Mouse (Mus musculus) stomach, postnatal 0 days (tissue): ENCODE measurements around the gene Gorab. TPM values are rescaled to one million over a fixed set of nuclear protein-coding genes. Genes with fewer than 3 reads are reported as not detected.

Experiments used
- ATAC-seq: fragments of 200-750 bp; cut with Nextera tagmentation; 2 replicates; pipeline ENCODE4 v1.8.0; 2017; ENCODE audit not compliant: low FRiP score, low TSS enrichment
- DNase-seq: peaks from one replicate; pipeline ENCODE4 v3.0.0-alpha.2; 2016; ENCODE audit warnings: low spot score
- H3K27ac ChIP-seq: fragments of 300-500 bp; sonication (generic); replicated peaks from 2 replicates; pipeline ENCODE4 v1.5.1; 2014; ENCODE audit warnings: mild to moderate bottlenecking, control low read depth
- H3K27me3 ChIP-seq: fragments of 300-500 bp; sonication (generic); 2 replicates; pipeline ENCODE4 v1.6.1; 2014; ENCODE audit warnings: low read length; ENCODE audit not compliant: control insufficient read depth, insufficient read depth
- H3K36me3 ChIP-seq: fragments of 300-500 bp; sonication (generic); 2 replicates; pipeline ENCODE4 v1.6.1; 2014; ENCODE audit warnings: low read length, mixed read lengths; ENCODE audit not compliant: control insufficient read depth, insufficient read depth
- H3K4me1 ChIP-seq: fragments of 300-500 bp; sonication (generic); replicated peaks from 2 replicates; pipeline ENCODE4 v1.6.1; 2014; ENCODE audit warnings: antibody characterized with exemption; ENCODE audit not compliant: control insufficient read depth, insufficient read depth
- H3K4me2 ChIP-seq: fragments of 300-500 bp; sonication (generic); replicated peaks from 2 replicates; pipeline ENCODE4 v1.6.1; 2014; ENCODE audit warnings: low read depth, mild to moderate bottlenecking, control low read depth, moderate library complexity
- H3K4me3 ChIP-seq: fragments of 300-500 bp; sonication (generic); 2 replicates; pipeline ENCODE4 v1.5.1; 2014; ENCODE audit warnings: low read depth, low read length, control low read depth
- H3K9ac ChIP-seq: fragments of 300-500 bp; sonication (generic); 2 replicates; pipeline ENCODE4 v1.6.1; 2014; ENCODE audit warnings: mild to moderate bottlenecking, low read length, control low read depth, mixed read lengths
- H3K9me3 ChIP-seq: fragments of 300-500 bp; sonication (generic); 2 replicates; pipeline ENCODE4 v1.6.1; 2016; ENCODE audit warnings: low read length; ENCODE audit not compliant: control insufficient read depth
- CTCF ChIP-seq: IDR thresholded peaks from 2 replicates; pipeline ENCODE4 v1.5.1; 2016; ENCODE audit warnings: antibody characterized with exemption, low read depth, mild to moderate bottlenecking, moderate library complexity
- EP300 ChIP-seq: optimal IDR thresholded peaks from 2 replicates; pipeline ENCODE3; 2016; ENCODE audit warnings: antibody characterized with exemption
- WGBS: fragments of 180-500 bp; shearing (Covaris S2); extraction: QIAGEN DNeasy Blood & Tissue Kit; methylation state at CpG from one replicate; pipeline ENCODE4 v1.1.7; 2014; 5-methylcytosine and 5-hydroxymethylcytosine counted together
- polyA plus RNA-seq: library from polyadenylated mRNA; unstranded; fragments of >200 nt; fragmentation: Nextera tagmentation; extraction: Ambion mirVana; gene quantifications from 2 replicates; pipeline ENCODE4 v1.2.1, GENCODE M21; 2015

Gene Gorab
- polyA plus RNA-seq, 1 experiment from 2014 or later: 10.4 TPM

DNA sequence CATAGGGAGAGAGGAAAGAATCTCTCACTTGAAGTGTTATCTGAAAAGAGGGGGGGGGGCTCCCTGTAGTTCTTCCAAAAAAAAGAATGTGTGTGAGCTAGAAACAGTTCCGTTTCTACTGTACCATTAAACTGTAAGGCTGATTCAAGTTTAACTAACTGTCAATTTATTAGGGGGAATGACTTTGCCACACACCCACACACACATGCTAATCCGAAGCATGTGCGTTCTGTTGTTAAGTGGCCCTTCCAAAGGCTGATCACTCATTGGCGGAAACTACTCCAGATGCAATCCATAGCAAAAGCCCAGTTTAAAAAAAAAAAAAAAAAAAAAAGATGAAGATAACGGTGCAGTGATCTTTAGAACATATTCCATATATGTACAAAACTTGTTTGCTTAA lies 42.1 kb downstream of the Gorab start:
- no peak overlapping the region for H3K27ac ChIP-seq
- H3K9ac ChIP-seq: no peak overlapping the region
- no peak overlapping the region for H3K4me2 ChIP-seq
- H3K36me3 ChIP-seq: no peaks in the 10 kb centered on the region
- ATAC-seq (no peak), DNase-seq (no peak)
- H3K9me3 ChIP-seq: no peaks in the 10 kb centered on the region
- 56% methylated on average over 5 of the region's 5 CpGs for WGBS
- TF ChIP-seq CTCF (no peak), EP300 (no peak)
- no peak overlapping the region for H3K4me3 ChIP-seq
- no peaks in the 10 kb centered on the region for H3K4me1 ChIP-seq
- H3K27me3 ChIP-seq: no peaks in the 10 kb centered on the region

DNA sequence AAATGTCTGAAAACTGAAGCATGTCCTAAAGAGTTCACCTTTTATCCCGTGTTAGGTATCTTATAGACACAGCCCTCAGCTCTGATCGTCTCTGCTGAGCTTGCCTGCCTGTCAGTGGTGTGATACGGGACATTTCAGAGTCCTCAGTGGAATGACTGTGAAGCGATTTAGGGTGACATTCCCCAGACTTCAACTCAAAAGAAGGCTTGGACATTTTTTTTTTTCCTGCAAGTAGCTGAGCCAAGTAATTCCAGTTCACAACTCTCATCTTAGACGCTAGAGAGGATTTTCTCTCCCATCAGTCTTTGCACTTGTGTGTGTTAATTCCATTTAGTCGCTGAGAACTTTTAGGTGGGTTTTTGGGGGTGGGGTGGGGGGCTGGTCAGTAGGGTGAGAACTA lies 42.7 kb downstream of the Gorab start:
- no peak overlapping the region for H3K9ac ChIP-seq
- H3K36me3 ChIP-seq: no peaks in the 10 kb centered on the region
- DNase-seq (no peak), ATAC-seq (no peak)
- H3K9me3 ChIP-seq: no peaks in the 10 kb centered on the region
- H3K4me2 ChIP-seq: no peak overlapping the region
- H3K4me1 ChIP-seq: no peaks in the 10 kb centered on the region
- TF ChIP-seq EP300 (no peak), CTCF (no peak)
- no peak overlapping the region for H3K4me3 ChIP-seq
- WGBS: 44% methylated on average over 6 of the region's 6 CpGs
- H3K27ac ChIP-seq: no peak overlapping the region
- no peaks in the 10 kb centered on the region for H3K27me3 ChIP-seq

DNA sequence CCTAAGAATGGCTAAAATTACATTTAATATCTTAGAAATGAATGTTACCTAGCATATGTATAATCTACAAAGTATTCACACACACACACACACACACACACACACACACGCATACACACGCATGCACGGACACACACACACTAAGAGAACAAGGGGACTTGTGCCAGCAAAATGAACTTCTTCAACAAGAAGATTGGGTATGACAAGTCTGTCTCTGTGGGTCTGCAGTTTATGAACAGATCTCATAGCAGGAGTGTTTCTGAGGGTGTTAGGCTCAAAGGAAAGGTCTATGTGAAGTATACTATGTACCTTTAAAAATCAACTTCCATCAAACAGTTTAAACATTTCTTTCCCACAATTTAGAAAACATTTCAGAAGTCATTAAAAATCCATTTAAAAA lies 43.9 kb downstream of the Gorab start:
- Histone ChIP-seq H3K4me2 (no peak overlapping the region), H3K27ac (no peak overlapping the region), H3K9ac (no peak overlapping the region), H3K36me3 (no peaks in the 10 kb centered on the region), H3K9me3 (no peaks in the 10 kb centered on the region), H3K4me1 (no peaks in the 10 kb centered on the region), H3K4me3 (no peak overlapping the region), H3K27me3 (no peaks in the 10 kb centered on the region)
- TF ChIP-seq EP300: no peak
- no peak for TF ChIP-seq CTCF
- 88% methylated on average over 3 of the region's 3 CpGs for WGBS
- DNase-seq (no peak), ATAC-seq (no peak)

DNA sequence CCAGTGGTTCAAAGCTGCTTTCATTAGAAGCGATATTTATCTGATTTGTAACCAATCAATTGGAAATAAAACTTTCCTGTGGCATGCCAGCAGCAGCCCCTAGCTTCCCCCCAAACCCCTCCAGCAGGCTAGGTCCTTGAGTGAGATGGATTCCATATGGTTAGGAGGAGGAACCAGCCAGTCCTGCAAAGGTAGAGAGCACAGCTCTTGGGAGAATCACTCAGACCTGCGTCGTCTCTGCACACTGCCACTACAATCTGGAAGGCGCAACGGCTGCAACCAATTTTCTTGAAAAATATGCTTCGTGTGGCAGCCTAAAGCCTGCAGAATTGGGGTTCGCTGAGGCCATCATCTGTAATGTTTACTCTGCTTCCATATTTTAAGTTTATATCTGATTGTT lies 45.3 kb downstream of the Gorab start:
- Histone ChIP-seq H3K4me3 (no peak overlapping the region), H3K27me3 (no peaks in the 10 kb centered on the region), H3K36me3 (no peaks in the 10 kb centered on the region), H3K27ac (no peak overlapping the region), H3K4me2 (no peak overlapping the region), H3K4me1 (no peaks in the 10 kb centered on the region), H3K9ac (no peak overlapping the region), H3K9me3 (no peaks in the 10 kb centered on the region)
- ATAC-seq (no peak), DNase-seq (no peak)
- 38% methylated on average over 7 of the region's 7 CpGs for WGBS
- TF ChIP-seq EP300 (no peak), CTCF (no peak)

DNA sequence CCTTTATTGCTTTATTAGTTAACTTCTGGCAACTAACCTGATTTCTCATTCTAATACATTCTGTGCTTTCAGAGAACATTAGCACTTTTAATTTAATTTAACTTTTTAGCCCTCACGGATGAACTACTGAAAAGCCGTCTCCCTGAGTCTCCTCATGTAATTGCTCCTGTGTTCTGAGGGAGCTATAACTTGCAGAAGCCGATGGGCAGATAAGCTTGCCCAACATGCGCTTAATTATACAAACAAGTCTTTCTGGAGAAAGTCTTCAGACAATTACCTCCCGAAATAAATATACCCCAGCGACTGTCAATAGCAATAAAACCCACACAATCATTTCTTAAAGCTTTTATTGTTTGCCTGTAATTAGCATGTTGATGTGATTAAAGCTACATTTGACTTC lies 45.7 kb downstream of the Gorab start:
- Histone ChIP-seq H3K4me3 (no peak overlapping the region), H3K27ac (no peak overlapping the region), H3K9ac (no peak overlapping the region), H3K4me2 (no peak overlapping the region), H3K27me3 (no peaks in the 10 kb centered on the region), H3K4me1 (no peaks in the 10 kb centered on the region), H3K36me3 (no peaks in the 10 kb centered on the region), H3K9me3 (no peaks in the 10 kb centered on the region)
- DNase-seq (no peak), ATAC-seq (no peak)
- WGBS: 47% methylated on average over 6 of the region's 6 CpGs
- TF ChIP-seq CTCF (no peak), EP300 (no peak)

DNA sequence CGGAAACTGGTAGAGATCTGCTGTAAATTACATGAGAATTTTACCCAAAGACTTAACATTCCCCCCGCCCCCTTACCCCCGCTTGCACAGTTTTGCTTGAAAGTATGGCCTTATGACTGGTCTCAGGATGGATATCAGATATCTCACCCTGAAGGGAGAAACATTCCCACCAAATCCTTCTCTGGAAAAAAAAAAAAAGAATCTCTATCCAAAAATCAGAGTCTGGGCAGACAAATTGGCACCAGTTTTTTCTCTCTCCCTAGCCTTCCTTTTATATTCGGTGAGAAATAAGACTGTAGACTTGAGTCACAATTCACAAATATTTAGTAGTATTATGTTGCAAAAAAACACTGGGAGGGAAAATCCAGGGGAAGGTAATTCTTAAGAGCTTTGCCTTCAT lies 47.3 kb downstream of the Gorab start:
- Histone ChIP-seq H3K27me3 (no peaks in the 10 kb centered on the region), H3K4me1 (no peaks in the 10 kb centered on the region), H3K4me3 (no peak overlapping the region), H3K27ac (no peak overlapping the region), H3K9me3 (no peaks in the 10 kb centered on the region), H3K9ac (no peak overlapping the region), H3K36me3 (no peaks in the 10 kb centered on the region), H3K4me2 (no peak overlapping the region)
- DNase-seq: no peak
- ATAC-seq: no peak
- TF ChIP-seq CTCF (no peak), EP300 (no peak)
- WGBS: 72% methylated on average over 4 of the region's 4 CpGs
